Mouse (Mus musculus): ENCODE measurements around the gene Slc30a7. TPM values are rescaled to one million over a fixed set of nuclear protein-coding genes. Genes with fewer than 3 reads are reported as not detected.

Gene Slc30a7
- total RNA-seq, 1 experiment, result 25.1 TPM

DNA sequence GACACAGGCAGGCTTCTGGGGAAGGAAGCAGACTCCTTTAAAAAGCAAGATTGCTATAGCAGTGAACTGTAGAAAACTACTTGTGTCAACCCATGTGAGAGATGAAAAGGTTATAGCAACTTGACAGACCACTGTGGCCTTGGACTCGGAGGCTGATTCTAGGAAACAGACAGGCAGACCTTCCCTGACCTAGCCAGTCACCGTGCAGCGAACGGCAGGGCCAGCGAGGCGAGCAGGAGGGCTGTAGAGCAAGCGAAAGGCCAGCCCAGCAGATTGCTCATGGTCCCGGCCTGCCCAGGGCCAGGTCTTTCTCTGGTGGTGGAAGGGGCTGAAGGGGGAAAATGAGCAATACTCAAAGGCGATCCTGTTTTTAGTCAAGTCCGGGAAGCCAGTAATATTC lies 69.4 kb downstream of the Slc30a7 start:
- no peaks in the 10 kb centered on the region for H3K9me3 ChIP-seq (ENCODE audit: control insufficient read depth, insufficient read depth, low read depth, low read length)
- H3K4me3 ChIP-seq (ENCODE audit: insufficient read depth in 1 of 2, low read depth in 1 of 2, low read length in 2 of 2, poor library complexity in 1 of 2, severe bottlenecking in 1 of 2), result no peak overlapping the region
- no peaks in the 10 kb centered on the region for H3K4me1 ChIP-seq (ENCODE audit: control insufficient read depth in 2 of 2, insufficient read depth in 2 of 2, low read length in 2 of 2, poor library complexity in 1 of 2)
- no peak for DNase-seq (ENCODE audit: low read depth, low spot score)
- H3K27ac ChIP-seq (ENCODE audit: insufficient read depth, low read depth, low read length, poor library complexity, severe bottlenecking), result no peak overlapping the region
- in situ Hi-C loops (cut with MboI; ENCODE audit: low sequenced_read_pairs in 2 of 2, unreplicated experiment in 2 of 2), result loop anchor here (25.0 kb wide), 1 partner anchor 276 kb away; no protein-coding TSS in a partner anchor
- no peak for TF ChIP-seq ZNF384 (IDR thresholded peaks at IDR 0.05; ENCODE audit: low read depth, low read length)
- no peak for TF ChIP-seq HCFC1 (IDR thresholded peaks at IDR 0.05; ENCODE audit: borderline replicate concordance, insufficient read depth, low read length)
- TF ChIP-seq MAFK (IDR thresholded peaks at IDR 0.05; ENCODE audit: insufficient read depth, low read depth, low read length), result no peak
- TF ChIP-seq CHD2 (IDR thresholded peaks at IDR 0.05; ENCODE audit: low read depth, low read length), result no peak
- TF ChIP-seq ZC3H11A (IDR thresholded peaks at IDR 0.05; ENCODE audit: borderline replicate concordance, low read depth, low read length), result no peak
- H3K36me3 ChIP-seq (ENCODE audit: control insufficient read depth, insufficient read depth, low read length, poor library complexity, severe bottlenecking), result no peaks in the 10 kb centered on the region; the same call in 1 of the 2 replicates
- H3K9ac ChIP-seq (ENCODE audit: insufficient read depth, low read depth, low read length, poor library complexity, severe bottlenecking), result no peak overlapping the region

DNA sequence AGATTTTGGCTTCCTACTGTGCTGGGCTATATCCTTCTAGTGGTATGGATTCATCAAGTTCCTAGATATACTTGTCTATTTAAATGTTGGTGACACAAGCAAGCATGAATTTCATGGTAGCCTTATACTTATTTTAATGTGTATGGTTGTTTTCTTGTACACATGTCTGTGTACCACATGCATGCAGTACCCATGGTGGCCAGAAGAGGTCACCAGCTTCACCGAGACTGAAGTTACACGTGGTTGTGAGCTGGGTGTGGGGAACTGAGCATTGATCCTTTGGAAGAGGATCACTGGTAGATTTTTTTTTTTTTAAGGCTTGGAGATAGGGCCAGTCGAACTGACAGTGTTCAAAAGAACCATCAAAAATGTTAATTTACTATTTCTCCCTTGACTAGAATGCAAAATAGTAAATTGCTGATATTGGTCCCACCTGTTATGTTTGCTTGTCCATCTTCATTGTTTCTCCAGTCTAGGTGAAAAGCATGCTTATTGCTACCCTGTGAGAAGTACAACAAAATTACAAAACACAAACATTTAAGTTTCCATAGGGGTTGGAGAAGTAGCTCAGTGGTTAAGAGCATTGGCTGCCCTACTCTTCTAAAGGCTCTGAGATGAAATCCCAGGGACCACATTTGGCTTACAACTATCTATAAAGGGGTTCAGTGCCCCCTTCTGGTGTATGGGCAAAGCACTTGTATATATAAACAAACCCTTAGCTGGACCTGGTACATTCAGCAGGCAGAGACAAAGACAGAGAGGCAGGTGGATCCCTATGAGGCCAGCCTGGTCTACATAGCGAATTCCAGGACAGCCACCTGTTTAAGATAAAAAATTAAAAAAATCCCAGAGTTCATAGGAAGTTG lies 70.2 kb downstream of the Slc30a7 start:
- 0 out of 2 replicates have a peak, but pooled peaks have one; percentile 25 for TF ChIP-seq ZNF384 (IDR thresholded peaks at IDR 0.05; ENCODE audit: low read depth, low read length)
- 0 out of 2 replicates have a peak, but pooled peaks have one; percentile 15 for TF ChIP-seq ZC3H11A (IDR thresholded peaks at IDR 0.05; ENCODE audit: borderline replicate concordance, low read depth, low read length)
- no peak for TF ChIP-seq MAFK (IDR thresholded peaks at IDR 0.05; ENCODE audit: insufficient read depth, low read depth, low read length)
- in situ Hi-C loops (cut with MboI; ENCODE audit: low sequenced_read_pairs in 2 of 2, unreplicated experiment in 2 of 2), result loop anchor here (25.0 kb wide), 1 partner anchor 275 kb away; no protein-coding TSS in a partner anchor
- H3K4me3 ChIP-seq (ENCODE audit: insufficient read depth in 1 of 2, low read depth in 1 of 2, low read length in 2 of 2, poor library complexity in 1 of 2, severe bottlenecking in 1 of 2), result no peak overlapping the region
- DNase-seq (ENCODE audit: low read depth, low spot score), result peak; percentile 71
- no peak overlapping the region for H3K9ac ChIP-seq (ENCODE audit: insufficient read depth, low read depth, low read length, poor library complexity, severe bottlenecking)
- peaks cover 0 to 2% of the 10 kb centered on the region in 2 experiments; a peak in 1 of 4 replicates for H3K4me1 ChIP-seq (ENCODE audit: control insufficient read depth in 2 of 2, insufficient read depth in 2 of 2, low read length in 2 of 2, poor library complexity in 1 of 2)
- H3K36me3 ChIP-seq (ENCODE audit: control insufficient read depth, insufficient read depth, low read length, poor library complexity, severe bottlenecking), result no peaks in the 10 kb centered on the region; the same call in 1 of the 2 replicates
- H3K27ac ChIP-seq (ENCODE audit: insufficient read depth, low read depth, low read length, poor library complexity, severe bottlenecking), result no peak overlapping the region
- no peaks in the 10 kb centered on the region for H3K9me3 ChIP-seq (ENCODE audit: control insufficient read depth, insufficient read depth, low read depth, low read length)

DNA sequence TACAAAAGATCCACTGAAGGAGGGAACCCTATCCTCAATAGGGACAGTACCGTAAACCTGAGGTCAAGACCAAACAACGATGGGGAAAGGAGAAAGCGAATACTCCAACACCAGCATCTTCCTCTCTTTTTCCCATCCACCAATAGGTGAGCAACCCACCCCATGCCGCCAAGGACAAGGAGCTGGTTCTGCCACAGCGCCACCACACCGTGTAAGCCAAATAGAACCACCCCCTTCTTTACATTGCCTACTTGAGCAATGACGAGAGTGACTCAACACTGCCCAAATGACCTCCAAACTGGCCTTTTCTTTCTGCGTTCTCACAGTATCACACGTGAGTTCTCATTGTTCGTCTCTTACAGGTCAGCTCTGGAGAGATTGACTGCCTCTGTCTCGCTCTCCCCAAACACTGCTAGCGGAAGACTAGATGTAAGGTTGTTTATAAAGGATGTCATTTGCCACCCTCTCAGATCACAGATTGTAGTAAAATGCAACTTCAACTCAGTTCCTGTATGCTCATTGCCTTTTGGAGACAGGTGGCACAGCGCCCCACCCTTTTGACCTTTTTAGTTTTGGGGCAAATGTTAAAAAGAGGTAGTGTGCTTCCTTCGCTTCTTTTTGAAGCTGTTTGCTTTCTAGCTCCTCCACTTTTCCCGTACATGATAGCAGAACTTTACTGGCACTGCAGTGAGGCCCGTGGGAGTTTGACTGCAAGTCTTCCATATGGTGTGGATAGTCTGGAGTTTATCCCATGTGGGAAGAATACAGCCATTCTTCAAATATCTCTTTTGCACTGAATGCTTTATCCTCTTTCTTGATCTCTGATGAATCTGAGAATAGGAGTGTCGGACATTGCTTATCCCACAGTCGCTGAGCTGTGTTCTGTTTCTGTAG lies 73.7 kb downstream of the Slc30a7 start:
- Histone ChIP-seq H3K9me3 (ENCODE audit: control insufficient read depth, insufficient read depth, low read depth, low read length) (no peaks in the 10 kb centered on the region), H3K4me1 (ENCODE audit: control insufficient read depth in 2 of 2, insufficient read depth in 2 of 2, low read length in 2 of 2, poor library complexity in 1 of 2) (peaks cover 0 to 2% of the 10 kb centered on the region in 2 experiments; a peak in 1 of 4 replicates), H3K4me3 (ENCODE audit: insufficient read depth in 1 of 2, low read depth in 1 of 2, low read length in 2 of 2, poor library complexity in 1 of 2, severe bottlenecking in 1 of 2) (no peak overlapping the region), H3K27ac (ENCODE audit: insufficient read depth, low read depth, low read length, poor library complexity, severe bottlenecking) (no peak overlapping the region), H3K36me3 (ENCODE audit: control insufficient read depth, insufficient read depth, low read length, poor library complexity, severe bottlenecking) (no peaks in the 10 kb centered on the region; the same call in 1 of the 2 replicates), H3K9ac (ENCODE audit: insufficient read depth, low read depth, low read length, poor library complexity, severe bottlenecking) (no peak overlapping the region)
- in situ Hi-C loops (cut with MboI; ENCODE audit: low sequenced_read_pairs in 2 of 2, unreplicated experiment in 2 of 2), result loop anchor here (25.0 kb wide), 1 partner anchor 271 kb away; no protein-coding TSS in a partner anchor
- no peak for TF ChIP-seq MAFK (IDR thresholded peaks at IDR 0.05; ENCODE audit: insufficient read depth, low read depth, low read length)
- TF ChIP-seq ZC3H11A (IDR thresholded peaks at IDR 0.05; ENCODE audit: borderline replicate concordance, low read depth, low read length), result no peak
- no peak for TF ChIP-seq ZNF384 (IDR thresholded peaks at IDR 0.05; ENCODE audit: low read depth, low read length)
- no peak for TF ChIP-seq CHD2 (IDR thresholded peaks at IDR 0.05; ENCODE audit: low read depth, low read length)
- TF ChIP-seq HCFC1 (IDR thresholded peaks at IDR 0.05; ENCODE audit: borderline replicate concordance, insufficient read depth, low read length), result no peak
- DNase-seq (ENCODE audit: low read depth, low spot score), result no peak

DNA sequence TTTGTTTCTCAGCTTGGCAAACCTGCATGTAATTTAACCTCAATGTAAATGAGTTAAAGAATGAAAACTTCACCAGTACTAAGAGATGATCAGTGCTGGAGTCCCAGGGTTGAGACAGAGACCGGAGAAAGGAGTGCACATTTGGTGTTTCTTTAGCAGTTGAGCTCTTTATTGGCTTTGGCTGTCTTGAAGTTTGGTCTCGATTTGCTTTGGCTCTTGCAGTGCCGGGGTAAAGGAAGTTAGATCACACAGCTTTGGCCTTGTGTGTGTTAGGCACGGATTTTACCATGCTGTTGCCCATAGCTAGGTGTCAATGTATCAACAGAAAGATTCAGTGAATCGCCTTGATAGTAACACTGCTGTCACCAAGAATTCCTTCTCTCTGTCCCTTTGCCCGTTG lies 75.5 kb downstream of the Slc30a7 start:
- in situ Hi-C loops (cut with MboI; ENCODE audit: low sequenced_read_pairs in 2 of 2, unreplicated experiment in 2 of 2), result loop anchor here (25.0 kb wide), 1 partner anchor 269 kb away; no protein-coding TSS in a partner anchor
- no peak overlapping the region for H3K4me3 ChIP-seq (ENCODE audit: insufficient read depth in 1 of 2, low read depth in 1 of 2, low read length in 2 of 2, poor library complexity in 1 of 2, severe bottlenecking in 1 of 2)
- no peak overlapping the region for H3K27ac ChIP-seq (ENCODE audit: insufficient read depth, low read depth, low read length, poor library complexity, severe bottlenecking)
- H3K9ac ChIP-seq (ENCODE audit: insufficient read depth, low read depth, low read length, poor library complexity, severe bottlenecking), result no peak overlapping the region
- peaks cover 0 to 2% of the 10 kb centered on the region in 2 experiments; a peak in 1 of 4 replicates for H3K4me1 ChIP-seq (ENCODE audit: control insufficient read depth in 2 of 2, insufficient read depth in 2 of 2, low read length in 2 of 2, poor library complexity in 1 of 2)
- H3K36me3 ChIP-seq (ENCODE audit: control insufficient read depth, insufficient read depth, low read length, poor library complexity, severe bottlenecking), result peaks cover 3% of the 10 kb centered on the region; the same call in 1 of the 2 replicates
- TF ChIP-seq ZC3H11A (IDR thresholded peaks at IDR 0.05; ENCODE audit: borderline replicate concordance, low read depth, low read length) (no peak), HCFC1 (IDR thresholded peaks at IDR 0.05; ENCODE audit: borderline replicate concordance, insufficient read depth, low read length) (no peak), CHD2 (IDR thresholded peaks at IDR 0.05; ENCODE audit: low read depth, low read length) (no peak), MAFK (IDR thresholded peaks at IDR 0.05; ENCODE audit: insufficient read depth, low read depth, low read length) (no peak), ZNF384 (IDR thresholded peaks at IDR 0.05; ENCODE audit: low read depth, low read length) (no peak)
- DNase-seq (ENCODE audit: low read depth, low spot score), result no peak
- H3K9me3 ChIP-seq (ENCODE audit: control insufficient read depth, insufficient read depth, low read depth, low read length), result no peaks in the 10 kb centered on the region

Measured in ES-E14 (cell line).